Mouse (Mus musculus) adrenal gland, postnatal 10 days (tissue): ENCODE measurements around the gene Unc5cl. TPM values are rescaled to one million over a fixed set of nuclear protein-coding genes. Genes with fewer than 3 reads are reported as not detected.
A peak's percentile ranks its signal among the peaks of the same experiment; 100 is the strongest.
"Not testable (repeated sequence)": the region's sequence is repeated elsewhere in the genome, so short reads cannot be mapped to it uniquely, and the experiment has no call there.

Source experiments
- DNase-seq: peaks from one replicate; pipeline ENCODE4 v3.0.0; 2021; ENCODE audit warnings: mixed read lengths
- total RNA-seq, 2 experiments: library from RNA; stranded (reverse); gene quantifications; 2 replicates each; pipeline ENCODE4 v1.2.3; 2021

Unc5cl gene
- total RNA-seq, 2 experiments from 2014 or later: 0.21 TPM; not detected in 1

GRCm38 (mm10) chr17:48467395-48468231 is 12.9 kb downstream of the Unc5cl start:
- peak; percentile 91 for DNase-seq

GRCm38 (mm10) chr17:48474282-48474681 is 19.6 kb downstream of the Unc5cl start:
- DNase-seq: not testable (repeated sequence)

GRCm38 (mm10) chr17:48475444-48475843 is 20.7 kb downstream of the Unc5cl start:
- DNase-seq: no peak

GRCm38 (mm10) chr17:48479952-48480351 is 25.3 kb downstream of the Unc5cl start:
- no peak for DNase-seq

- no peak for DNase-seq
Observed at GRCm38 (mm10) chr17:48483764-48484163, 29.1 kb downstream of the Unc5cl start.

GRCm38 (mm10) chr17:48484191-48484590 is 29.5 kb downstream of the Unc5cl start:
- DNase-seq: no peak

GRCm38 (mm10) chr17:48489466-48489865 is 34.8 kb downstream of the Unc5cl start:
- no peak for DNase-seq

- no peak for DNase-seq
Observed at GRCm38 (mm10) chr17:48492621-48493020, 37.9 kb downstream of the Unc5cl start.

- DNase-seq: no peak
Observed at GRCm38 (mm10) chr17:48493582-48493981, 38.9 kb downstream of the Unc5cl start.

GRCm38 (mm10) chr17:48493986-48494385 is 39.3 kb downstream of the Unc5cl start:
- DNase-seq: peak; percentile 45

GRCm38 (mm10) chr17:48497986-48498385 is 43.3 kb downstream of the Unc5cl start:
- no peak for DNase-seq

GRCm38 (mm10) chr17:48500846-48501445 is 46.2 kb downstream of the Unc5cl start:
- peak; percentile 46 for DNase-seq

- no peak for DNase-seq
Observed at GRCm38 (mm10) chr17:48505006-48505405, 50.3 kb downstream of the Unc5cl start.

- no peak for DNase-seq
Observed at GRCm38 (mm10) chr17:48506986-48507385, 52.3 kb downstream of the Unc5cl start.

- no peak for DNase-seq
Observed at GRCm38 (mm10) chr17:48509596-48509995, 54.9 kb downstream of the Unc5cl start.

- no peak for DNase-seq
Observed at GRCm38 (mm10) chr17:48512614-48513281, 58.0 kb downstream of the Unc5cl start.

GRCm38 (mm10) chr17:48514613-48515012 is 59.9 kb downstream of the Unc5cl start:
- no peak for DNase-seq

GRCm38 (mm10) chr17:48519046-48519445 is 64.3 kb downstream of the Unc5cl start:
- DNase-seq: no peak

- no peak for DNase-seq
Observed at GRCm38 (mm10) chr17:48520352-48520751, 65.7 kb downstream of the Unc5cl start.

- no peak for DNase-seq
Observed at GRCm38 (mm10) chr17:48523056-48523455, 68.4 kb downstream of the Unc5cl start.

- no peak for DNase-seq
Observed at GRCm38 (mm10) chr17:48533844-48534705, 79.4 kb downstream of the Unc5cl start.

- peak; percentile 18 for DNase-seq
Observed at GRCm38 (mm10) chr17:48538328-48538727, 83.6 kb downstream of the Unc5cl start.
